Mouse (Mus musculus) lung, postnatal 14 days (tissue): Measurements from ENCODE around the gene Naa50.
A peak's percentile ranks its signal among the peaks of the same experiment; 100 is the strongest.

Source experiments
- DNase-seq: peaks from one replicate; pipeline ENCODE4 v3.0.0; 2021

Naa50 gene

GRCm38 (mm10) chr16:44141483-44141882, 1.9 kb downstream of the Naa50 start:
- DNase-seq: no peak

GRCm38 (mm10) chr16:44149002-44149767, 9.6 kb downstream of the Naa50 start:
- DNase-seq: no peak

GRCm38 (mm10) chr16:44154497-44155057, 14.9 kb downstream of the Naa50 start:
- DNase-seq: no peak

- DNase-seq: no peak
Measured at GRCm38 (mm10) chr16:44159325-44159724, 19.7 kb downstream of the Naa50 start.

- DNase-seq: no peak
Measured at GRCm38 (mm10) chr16:44163831-44164230, 24.2 kb downstream of the Naa50 start.

- no peak for DNase-seq
Measured at GRCm38 (mm10) chr16:44165182-44165581, 25.6 kb downstream of the Naa50 start.

- DNase-seq: no peak
Measured at GRCm38 (mm10) chr16:44168990-44169389, 29.4 kb downstream of the Naa50 start.

GRCm38 (mm10) chr16:44172297-44173154, 32.9 kb downstream of the Naa50 start:
- DNase-seq: peak; percentile 97

GRCm38 (mm10) chr16:44173155-44173941, 33.7 kb downstream of the Naa50 start, which contains the start of gene Usf3:
TSS of gene Usf3 (plus strand) at chr16:44173246.
- peak; percentile 62 for DNase-seq

- no peak for DNase-seq
Measured at GRCm38 (mm10) chr16:44173966-44174530, 34.4 kb downstream of the Naa50 start.

GRCm38 (mm10) chr16:44175001-44175400, 35.4 kb downstream of the Naa50 start:
- no peak for DNase-seq

GRCm38 (mm10) chr16:44176511-44176910, 36.9 kb downstream of the Naa50 start:
- no peak for DNase-seq

- DNase-seq: peak; percentile 33
Measured at GRCm38 (mm10) chr16:44178555-44178954, 38.9 kb downstream of the Naa50 start.

GRCm38 (mm10) chr16:44182597-44182996, 43.0 kb downstream of the Naa50 start:
- no peak for DNase-seq

- no peak for DNase-seq
Measured at GRCm38 (mm10) chr16:44184769-44185168, 45.1 kb downstream of the Naa50 start.

GRCm38 (mm10) chr16:44187172-44187571, 47.5 kb downstream of the Naa50 start:
- DNase-seq: no peak

- DNase-seq: no peak
Measured at GRCm38 (mm10) chr16:44188766-44189165, 49.1 kb downstream of the Naa50 start.

- no peak for DNase-seq
Measured at GRCm38 (mm10) chr16:44190032-44190431, 50.4 kb downstream of the Naa50 start.

- no peak for DNase-seq
Measured at GRCm38 (mm10) chr16:44190968-44191367, 51.3 kb downstream of the Naa50 start.

- peak; percentile 6 for DNase-seq
Measured at GRCm38 (mm10) chr16:44199066-44199703, 59.6 kb downstream of the Naa50 start.

GRCm38 (mm10) chr16:44200146-44200545, 60.5 kb downstream of the Naa50 start:
- DNase-seq: no peak

- peak; percentile 5 for DNase-seq
Measured at GRCm38 (mm10) chr16:44204331-44204730, 64.7 kb downstream of the Naa50 start.
